Mouse (Mus musculus): ENCODE data around the gene Kdm6b.

DNA sequence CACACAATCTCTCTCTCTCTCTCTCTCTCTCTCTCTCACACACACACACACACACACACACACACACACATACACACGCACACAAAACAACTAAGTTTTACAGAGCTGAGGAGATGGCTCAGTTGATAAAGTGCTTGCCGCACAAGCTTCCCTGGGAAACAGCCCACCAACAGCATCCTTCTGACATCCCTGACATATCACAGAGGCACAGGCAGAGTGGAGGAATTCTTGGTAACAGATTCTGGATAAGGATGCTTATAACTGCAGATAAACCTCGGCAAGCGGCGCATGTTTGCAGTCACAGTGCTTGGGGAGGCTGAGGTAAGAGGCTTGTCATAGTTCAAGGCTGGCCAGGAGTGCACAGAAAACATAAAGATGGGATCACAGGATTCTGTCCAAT is 48.1 kb upstream of the Kdm6b start:
- TF ChIP-seq CTCF (conservative IDR thresholded peaks at IDR 0.05 in 1 of 2, IDR thresholded peaks at IDR 0.05 in 1 of 2; ENCODE audit: low read depth in 2 of 2, low read length in 2 of 2) (no peak), HCFC1 (IDR thresholded peaks at IDR 0.05; ENCODE audit: low read depth, low read length) (no peak), MAX (IDR thresholded peaks at IDR 0.05; ENCODE audit: low read length) (no peak), ZC3H11A (IDR thresholded peaks at IDR 0.05; ENCODE audit: low read depth, low read length) (no peak), CHD1 (IDR thresholded peaks at IDR 0.05; ENCODE audit: low read depth, low read length) (no peak)
